Mouse (Mus musculus) heart, embryonic 14.5 days (tissue): ENCODE results near the gene Stk39. TPM values are rescaled to one million over a fixed set of nuclear protein-coding genes. Genes with fewer than 3 reads are reported as not detected.

Experiments used
- ATAC-seq: fragments of 200-750 bp; cut with Nextera tagmentation; 2 replicates; pipeline ENCODE4 v1.8.0; 2017; ENCODE audit warnings: low read depth, moderate TSS enrichment; ENCODE audit not compliant: insufficient number of reproducible peaks, insufficient read depth, low FRiP score
- H3K27ac ChIP-seq, 2 experiments: fragments of 200-500 bp in 1 of 2; fragments of 300-500 bp in 1 of 2; sonication (generic) in 1 of 2; replicated peaks in 1 of 2; 2 replicates each; pipeline ENCODE4 v1.5.1; 2012 to 2014; ENCODE audit warnings: low read depth in 2 of 2, low read length in 2 of 2, control low read depth in 1 of 2, mild to moderate bottlenecking in 1 of 2, mixed read lengths in 1 of 2; ENCODE audit not compliant: control insufficient read depth in 1 of 2, insufficient read depth in 1 of 2
- H3K27me3 ChIP-seq: fragments of 300-500 bp; sonication (generic); 2 replicates; pipeline ENCODE4 v1.6.1; 2014; ENCODE audit warnings: mild to moderate bottlenecking, low read length, control low read depth; ENCODE audit not compliant: control insufficient read depth, insufficient read depth
- H3K36me3 ChIP-seq: fragments of 300-500 bp; sonication (generic); 2 replicates; pipeline ENCODE4 v1.6.1; 2014; ENCODE audit warnings: mild to moderate bottlenecking, control low read depth, low read length, mixed read lengths; ENCODE audit not compliant: control insufficient read depth, insufficient read depth
- H3K4me1 ChIP-seq, 2 experiments: fragments of 200-500 bp in 1 of 2; fragments of 300-500 bp in 1 of 2; sonication (generic) in 1 of 2; 2 replicates each; pipeline ENCODE4 v1.6.1; 2012 to 2014; ENCODE audit warnings: low read length in 2 of 2, control low read depth in 1 of 2, mixed read lengths in 1 of 2; ENCODE audit not compliant: control insufficient read depth in 2 of 2, insufficient read depth in 2 of 2
- H3K4me2 ChIP-seq: fragments of 300-500 bp; sonication (generic); 2 replicates; pipeline ENCODE4 v1.6.1; 2014; ENCODE audit warnings: mild to moderate bottlenecking, low read length
- H3K4me3 ChIP-seq, 2 experiments: fragments of 200-500 bp in 1 of 2; fragments of 300-500 bp in 1 of 2; sonication (generic) in 1 of 2; 2 replicates each; pipeline ENCODE4 v1.5.1; 2012 to 2014; ENCODE audit warnings: low read length in 2 of 2, mild to moderate bottlenecking in 2 of 2, control low read depth in 1 of 2, low read depth in 1 of 2, moderate library complexity in 1 of 2; ENCODE audit not compliant: control insufficient read depth in 1 of 2, insufficient read depth in 1 of 2
- H3K9ac ChIP-seq: fragments of 300-500 bp; sonication (generic); 2 replicates; pipeline ENCODE4 v1.6.1; 2014; ENCODE audit warnings: mild to moderate bottlenecking, low read length
- H3K9me3 ChIP-seq: fragments of 300-500 bp; sonication (generic); 2 replicates; pipeline ENCODE4 v1.6.1; 2016; ENCODE audit warnings: low read length, control low read depth; ENCODE audit not compliant: control insufficient read depth
- WGBS: fragments of 180-500 bp; shearing (Covaris S2); extraction: QIAGEN DNeasy Blood & Tissue Kit; methylation state at CpG from one replicate; pipeline ENCODE4 v1.1.7; 2014; 5-methylcytosine and 5-hydroxymethylcytosine counted together
- polyA plus RNA-seq: library from polyadenylated mRNA; unstranded; fragments of >200 nt; fragmentation: Nextera tagmentation; extraction: Ambion mirVana; gene quantifications from 2 replicates; pipeline ENCODE4 v1.2.1, GENCODE M21; 2014

Stk39 gene
- polyA plus RNA-seq, 1 experiment from 2014 or later, result 90.8 TPM

DNA sequence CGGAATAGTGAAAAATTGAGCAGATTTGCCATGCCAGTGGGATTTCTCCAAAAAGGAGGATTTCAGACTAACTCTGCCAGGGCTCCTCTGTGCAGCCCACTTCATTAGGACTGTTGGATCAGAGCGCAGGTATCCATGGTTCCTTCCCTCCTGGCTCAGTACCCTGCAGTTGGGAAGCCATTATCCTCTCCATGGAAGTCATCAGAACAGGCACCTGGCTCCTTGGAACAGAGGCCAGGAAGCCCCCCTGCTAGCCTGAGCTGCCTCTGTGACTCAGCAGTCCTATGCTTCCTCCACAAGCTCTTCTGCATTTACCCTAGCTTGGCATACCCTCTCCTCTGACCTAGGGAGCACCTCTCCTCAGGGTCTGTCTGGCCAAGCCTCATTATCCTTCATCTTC, 311.5 kb downstream of the Stk39 start:
- H3K9ac ChIP-seq, result no peak overlapping the region
- H3K9me3 ChIP-seq, result no peaks in the 10 kb centered on the region
- no peaks in the 10 kb centered on the region for H3K4me1 ChIP-seq
- no peak for ATAC-seq
- H3K27me3 ChIP-seq, result no peaks in the 10 kb centered on the region
- H3K27ac ChIP-seq, result no peak overlapping the region
- no peak overlapping the region for H3K4me3 ChIP-seq
- H3K36me3 ChIP-seq, result no peaks in the 10 kb centered on the region
- WGBS, result 88% methylated on average over 2 of the region's 2 CpGs
- H3K4me2 ChIP-seq, result no peak overlapping the region

Other genes with a start within 250 kb of the Stk39 start
- gene 4933409G03Rik, start 110.1 kb upstream of the Stk39 start, polyA plus RNA-seq, result not detected in 2 replicates
- not detected in 2 replicates for gene 4932414N04Rik, start 184.2 kb upstream of the Stk39 start, polyA plus RNA-seq